Mouse (Mus musculus): ENCODE data around the gene Kif18b.

Kif18b gene

DNA sequence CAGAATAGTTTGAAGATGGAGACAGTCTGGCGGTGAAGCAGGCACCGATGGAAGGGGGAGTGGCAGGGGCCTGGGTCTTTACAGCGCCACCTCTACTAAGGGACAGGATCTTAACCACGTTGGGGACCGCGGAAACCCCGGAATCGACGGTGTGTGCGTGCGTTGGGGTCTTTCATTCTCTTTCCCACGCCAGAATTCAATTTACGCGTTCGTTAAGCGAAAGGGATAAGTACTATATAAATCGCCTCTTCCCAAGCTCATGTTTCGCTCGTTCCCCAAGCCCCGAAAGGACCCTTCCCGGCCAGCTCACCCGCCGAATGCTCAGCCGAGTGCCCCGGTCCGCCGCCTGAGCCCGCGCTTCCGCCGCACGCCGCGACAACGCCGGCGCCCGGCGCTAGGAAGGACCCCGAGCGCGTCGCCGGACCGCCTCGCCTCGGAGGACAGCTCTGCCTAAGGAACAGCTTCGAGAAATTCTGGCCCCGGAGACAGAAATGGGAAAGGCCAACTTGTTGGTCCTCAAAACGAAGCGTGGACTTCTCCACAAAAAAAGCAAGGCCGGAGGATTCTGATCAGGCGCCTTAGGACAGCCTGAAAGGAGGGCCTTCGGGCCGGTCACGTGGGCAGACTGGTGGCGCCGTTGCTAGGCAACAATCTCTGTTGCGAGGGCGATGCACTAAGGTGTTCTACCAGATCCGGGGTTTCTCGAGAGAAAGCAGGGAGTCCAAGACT is 44.2 kb downstream of the Kif18b start, which contains the start of the genes Eftud2 and Ccdc103:
Gene Eftud2, minus strand, starts transcription at position 401 of the 729 bp plus-strand sequence.
Gene Ccdc103, plus strand, starts transcription at position 620 of the 729 bp plus-strand sequence.
- DNase-seq (ENCODE audit: low read depth, low spot score): peak; percentile 83

DNA sequence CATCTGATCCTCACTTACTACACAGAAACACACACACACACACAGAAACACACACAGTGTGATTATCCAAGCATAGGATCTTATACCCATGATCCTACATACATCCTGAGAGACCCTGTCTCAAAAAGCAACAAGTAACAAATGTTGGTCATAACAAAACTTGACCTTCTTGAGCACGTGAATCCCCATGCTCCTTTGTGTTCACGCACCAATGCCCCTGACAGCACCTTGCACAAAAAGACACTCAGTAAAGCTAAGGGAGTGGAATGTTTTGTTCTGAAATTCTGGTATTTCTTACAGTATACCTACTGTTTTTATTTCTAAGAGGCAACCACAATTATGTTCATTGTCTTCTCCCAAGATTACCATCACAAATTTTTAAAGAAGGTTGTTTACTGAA is 45.4 kb downstream of the Kif18b start:
- DNase-seq (ENCODE audit: low read depth, low spot score): no peak

DNA sequence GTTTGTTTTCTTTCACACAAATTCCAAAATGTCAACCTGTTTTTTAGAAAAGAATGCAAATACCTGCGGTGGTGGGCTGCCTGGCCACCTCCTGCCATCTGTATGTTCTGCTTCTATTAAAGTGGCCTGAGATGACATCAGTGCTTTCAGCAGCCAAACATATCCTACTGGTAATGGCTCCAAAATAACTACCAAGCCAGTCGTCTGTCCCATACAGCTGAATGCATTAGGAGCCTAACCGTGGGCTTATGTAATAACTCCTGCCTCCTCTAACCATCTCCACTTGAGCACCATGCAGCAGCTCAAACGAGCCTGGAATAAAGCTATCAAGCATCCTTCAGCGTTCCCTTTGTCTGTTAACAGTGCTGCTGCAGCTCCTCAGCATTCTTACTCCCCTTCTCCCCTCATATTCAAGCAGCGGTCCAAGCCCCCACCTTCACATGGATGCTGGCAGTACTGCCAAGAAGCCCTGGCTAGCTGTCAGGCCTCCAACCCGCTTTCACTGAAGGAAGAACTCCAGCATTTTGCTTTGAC is 50.1 kb downstream of the Kif18b start:
- no peak for DNase-seq (ENCODE audit: low read depth, low spot score)

DNA sequence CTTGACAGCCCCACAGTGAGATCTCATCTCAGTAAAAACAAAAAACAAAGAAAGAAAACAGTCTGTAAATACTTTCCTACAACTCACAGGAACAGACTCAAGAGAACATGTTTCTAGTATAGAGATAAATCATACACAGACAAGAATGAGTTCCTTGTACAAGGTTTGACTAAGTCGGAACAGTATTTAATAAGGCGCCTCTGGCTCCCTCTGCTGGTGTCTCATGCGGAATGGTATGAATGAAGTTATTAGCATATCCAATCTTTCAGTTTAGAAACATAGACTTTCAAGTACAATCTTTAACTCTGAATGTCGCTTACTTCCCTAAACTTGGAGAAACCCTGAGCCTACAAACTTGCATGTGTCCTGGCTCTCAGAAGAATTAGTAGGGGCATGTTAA is 60.7 kb downstream of the Kif18b start:
- peak; percentile 62 for DNase-seq (ENCODE audit: low read depth, low spot score)

DNA sequence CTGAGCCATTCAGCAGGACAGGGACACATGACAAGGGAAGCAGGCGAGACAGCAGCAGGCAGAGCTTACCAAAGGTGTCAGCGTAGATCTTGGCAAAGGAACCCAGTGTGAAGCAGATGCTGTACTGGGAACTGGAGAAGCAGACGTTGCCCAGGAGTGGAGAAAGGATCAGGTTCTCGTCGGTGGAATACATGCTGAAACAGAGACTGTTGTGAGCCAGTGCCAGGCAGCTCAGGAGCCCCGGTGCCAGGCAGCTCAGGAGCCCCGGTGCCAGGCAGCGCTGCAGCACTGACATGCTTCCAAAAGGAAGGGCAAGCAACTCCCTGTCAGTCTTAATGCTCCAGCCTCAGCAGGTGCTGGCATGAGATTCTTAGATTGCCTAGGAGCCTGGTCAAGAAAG is 65.0 kb downstream of the Kif18b start:
- no peak for DNase-seq (ENCODE audit: low read depth, low spot score)

DNA sequence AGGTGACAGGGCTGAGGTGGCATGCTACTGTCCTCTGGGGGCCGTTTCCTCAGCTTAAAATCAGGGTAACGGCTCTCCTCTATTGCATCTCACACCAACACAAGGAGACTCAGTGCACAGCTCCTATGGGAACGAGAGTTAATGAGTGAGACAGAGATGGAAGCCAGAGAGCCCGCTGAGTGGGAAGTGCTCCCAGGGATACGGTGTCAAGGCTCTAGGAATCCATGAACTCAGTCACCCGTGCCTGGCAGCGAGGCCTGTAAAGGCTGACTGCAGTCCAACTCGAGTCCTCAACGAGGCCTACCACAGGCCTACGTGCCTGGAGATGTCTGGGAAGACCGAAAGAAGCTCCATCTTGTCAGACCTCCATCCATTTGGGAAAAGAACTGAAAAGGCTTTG is 66.0 kb downstream of the Kif18b start:
- DNase-seq (ENCODE audit: low read depth, low spot score): no peak

DNA sequence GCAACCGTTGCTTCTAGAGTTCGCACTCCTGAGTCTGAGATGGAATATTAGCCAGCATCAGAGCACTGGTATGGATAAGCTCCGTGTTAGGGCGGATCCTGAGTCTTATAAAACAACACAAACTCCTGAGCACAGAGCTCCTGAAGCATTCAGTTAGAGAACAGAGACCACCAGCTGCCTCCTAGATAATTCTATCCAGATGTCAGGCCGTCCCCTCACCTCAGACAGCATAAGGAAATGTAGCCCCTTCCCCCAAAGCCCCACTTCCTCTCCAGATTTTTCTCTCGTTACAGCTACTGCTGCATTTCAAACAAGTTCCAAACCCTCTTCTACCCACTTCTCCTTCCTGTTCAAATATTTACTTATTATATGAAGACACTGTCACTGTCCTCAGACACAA is 69.0 kb downstream of the Kif18b start:
- peak; percentile 4 for DNase-seq (ENCODE audit: low read depth, low spot score)

Data from embryo, embryonic 11.5 days (tissue).